Mouse (Mus musculus): ENCODE data around the gene Emilin3.
"Not testable (repeated sequence)": the region's sequence is repeated elsewhere in the genome, so short reads cannot be mapped to it uniquely, and the experiment has no call there.

The Emilin3 gene

GRCm38 (mm10) chr2:160912231-160912671, at the start of gene Emilin3:
TSS of gene Emilin3 (minus strand) at chr2:160912328.
- no peak for DNase-seq

- no peak for DNase-seq
Measured at GRCm38 (mm10) chr2:160960956-160961646, 49.0 kb upstream of the Emilin3 start.

- no peak for DNase-seq
Measured at GRCm38 (mm10) chr2:160959901-160960300, 47.8 kb upstream of the Emilin3 start.

- no peak for DNase-seq
Measured at GRCm38 (mm10) chr2:160958737-160959136, 46.6 kb upstream of the Emilin3 start.

GRCm38 (mm10) chr2:160957801-160958200, 45.7 kb upstream of the Emilin3 start:
- not testable (repeated sequence) for DNase-seq

- DNase-seq: not testable (repeated sequence)
Measured at GRCm38 (mm10) chr2:160957307-160957706, 45.2 kb upstream of the Emilin3 start.

GRCm38 (mm10) chr2:160955331-160955730, 43.2 kb upstream of the Emilin3 start:
- DNase-seq: no peak

- peak; percentile 74 for DNase-seq
Measured at GRCm38 (mm10) chr2:160954541-160954940, 42.4 kb upstream of the Emilin3 start.

GRCm38 (mm10) chr2:160953131-160953873, 41.2 kb upstream of the Emilin3 start:
- peak; percentile 84 for DNase-seq

GRCm38 (mm10) chr2:160951595-160951994, 39.5 kb upstream of the Emilin3 start:
- peak; percentile 43 for DNase-seq

- no peak for DNase-seq
Measured at GRCm38 (mm10) chr2:160942443-160942842, 30.3 kb upstream of the Emilin3 start.

GRCm38 (mm10) chr2:160940930-160941709, 29.0 kb upstream of the Emilin3 start:
- DNase-seq: peak; percentile 92

GRCm38 (mm10) chr2:160934451-160934850, 22.3 kb upstream of the Emilin3 start:
- peak; percentile 66 for DNase-seq

GRCm38 (mm10) chr2:160933890-160934289, 21.8 kb upstream of the Emilin3 start:
- no peak for DNase-seq

- peak; percentile 96 for DNase-seq
Measured at GRCm38 (mm10) chr2:160932981-160933380, 20.9 kb upstream of the Emilin3 start.

GRCm38 (mm10) chr2:160932325-160932724, 20.2 kb upstream of the Emilin3 start:
- DNase-seq: peak; percentile 97

- no peak for DNase-seq
Measured at GRCm38 (mm10) chr2:160931378-160931777, 19.2 kb upstream of the Emilin3 start.

- peak; percentile 94 for DNase-seq
Measured at GRCm38 (mm10) chr2:160925203-160925602, 13.1 kb upstream of the Emilin3 start.

- no peak for DNase-seq
Measured at GRCm38 (mm10) chr2:160921285-160921684, 9.2 kb upstream of the Emilin3 start.

GRCm38 (mm10) chr2:160918930-160919215, 6.7 kb upstream of the Emilin3 start:
- no peak for DNase-seq

GRCm38 (mm10) chr2:160918154-160918929, 6.2 kb upstream of the Emilin3 start:
- peak; percentile 92 for DNase-seq

GRCm38 (mm10) chr2:160917313-160917712, 5.2 kb upstream of the Emilin3 start:
- no peak for DNase-seq

- no peak for DNase-seq
Measured at GRCm38 (mm10) chr2:160916714-160917113, 4.6 kb upstream of the Emilin3 start.
